Mouse (Mus musculus) brain, embryonic 18.5 days (tissue): ENCODE results near the gene Cyfip2.
"Not testable (repeated sequence)": the region's sequence is repeated elsewhere in the genome, so short reads cannot be mapped to it uniquely, and the experiment has no call there.

Experiments
- DNase-seq: peaks from one replicate; pipeline ENCODE4 v3.0.0-alpha.2; 2012; ENCODE audit warnings: low read depth, low spot score

Gene Cyfip2

DNA sequence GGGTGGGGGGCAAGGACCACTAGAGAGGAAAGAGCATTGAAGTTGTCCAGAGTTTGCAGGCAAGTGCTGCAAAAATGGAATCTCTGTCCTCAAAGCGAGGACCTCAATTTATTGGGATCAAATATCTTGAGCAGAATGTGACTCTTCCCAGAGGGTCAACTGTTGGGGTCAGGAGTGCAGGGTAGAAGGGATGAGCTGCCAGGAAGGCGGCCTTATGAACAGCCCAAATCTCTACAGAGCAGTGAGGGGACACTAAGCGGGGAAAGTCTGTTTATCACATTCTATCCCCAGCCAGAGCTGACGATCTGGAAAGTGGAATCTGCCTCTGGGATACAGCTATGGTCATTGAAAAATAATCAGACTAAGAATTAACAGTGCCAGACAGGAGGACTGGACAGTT, 118.5 kb downstream of the Cyfip2 start:
- DNase-seq, result no peak

GRCm38 (mm10) chr11:46188283-46188682, 124.4 kb downstream of the Cyfip2 start:
- no peak for DNase-seq

GRCm38 (mm10) chr11:46185486-46185885, 127.2 kb downstream of the Cyfip2 start:
- no peak for DNase-seq

GRCm38 (mm10) chr11:46184946-46185345, 127.7 kb downstream of the Cyfip2 start:
- DNase-seq, result no peak

DNA sequence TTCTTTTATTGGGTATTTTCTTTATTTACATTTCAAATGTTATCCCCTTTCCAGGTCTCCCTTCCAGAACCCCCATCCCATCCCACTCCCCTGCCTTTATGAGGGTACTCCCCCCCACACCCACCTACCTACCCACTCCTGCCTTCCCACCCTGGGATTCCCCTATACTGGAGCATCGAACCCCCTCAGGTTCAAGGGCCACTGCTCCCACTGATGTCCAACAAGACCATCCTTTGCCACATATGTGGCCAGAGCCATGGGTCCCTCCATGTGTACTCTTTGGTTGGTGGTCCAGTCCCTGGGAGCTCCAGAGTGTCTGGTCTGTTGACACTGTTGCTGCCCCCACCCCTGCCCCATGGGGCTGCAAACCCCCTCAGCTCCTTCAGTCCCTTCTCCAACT, 130.6 kb downstream of the Cyfip2 start:
- not testable (repeated sequence) for DNase-seq

DNA sequence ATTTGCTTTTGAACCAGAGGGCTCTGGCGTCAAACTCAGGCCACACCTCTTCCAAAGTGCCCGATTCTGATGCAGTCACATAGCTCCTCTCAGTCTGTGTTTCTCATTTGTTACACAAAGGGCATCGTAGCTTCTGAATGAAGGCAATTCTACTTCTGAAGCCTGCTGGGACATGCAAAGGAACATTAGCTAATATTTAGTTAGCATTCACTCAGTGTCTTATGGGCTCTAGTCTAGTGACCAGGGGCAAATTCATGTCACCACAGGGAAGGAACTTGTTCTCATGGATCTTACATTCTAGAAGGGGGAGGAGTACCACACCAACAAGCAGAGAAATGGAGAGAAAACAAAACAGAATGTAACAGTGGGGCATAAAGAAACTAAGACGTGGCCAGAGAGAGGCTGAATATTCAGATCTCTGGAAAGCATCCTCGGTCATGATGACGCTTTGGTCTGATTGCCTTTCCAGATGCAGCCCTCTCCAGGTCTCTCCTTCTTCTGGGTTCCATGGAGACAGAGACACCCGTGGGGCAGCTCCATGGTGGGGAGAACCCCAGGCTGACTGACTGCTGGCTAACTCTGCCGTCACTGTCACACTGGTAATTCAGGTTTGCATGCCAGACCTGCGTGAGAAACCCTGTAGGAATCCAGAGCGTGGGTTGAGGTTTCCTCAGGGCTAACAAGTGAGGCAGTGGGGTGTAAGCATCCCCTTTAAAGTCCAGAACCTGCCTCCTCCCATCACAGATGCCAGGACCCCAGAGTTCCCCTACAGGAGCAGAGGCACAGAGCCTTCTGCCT, 135.2 kb downstream of the Cyfip2 start:
- no peak for DNase-seq

- no peak for DNase-seq
Measured at GRCm38 (mm10) chr11:46176155-46176554, 136.5 kb downstream of the Cyfip2 start.

DNA sequence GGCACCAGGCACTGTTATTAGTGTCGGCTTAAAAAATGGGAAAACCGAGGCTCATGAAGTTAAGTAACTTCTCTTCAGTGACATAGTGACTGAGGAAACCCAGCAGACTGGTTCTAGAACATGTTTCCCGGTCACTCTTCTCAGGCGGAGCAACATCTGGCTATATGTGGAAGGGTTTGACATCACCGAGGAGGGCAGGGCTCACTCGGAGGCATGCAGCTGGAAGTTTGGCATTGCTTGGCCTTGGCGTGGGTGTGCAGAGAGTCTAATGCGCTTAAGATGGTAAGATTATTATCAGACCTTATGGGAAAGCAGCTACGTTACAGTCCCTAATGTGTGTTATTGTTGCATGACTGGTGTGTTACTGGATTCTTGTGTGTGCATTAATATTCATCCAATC, 140.5 kb downstream of the Cyfip2 start:
- DNase-seq, result no peak

DNA sequence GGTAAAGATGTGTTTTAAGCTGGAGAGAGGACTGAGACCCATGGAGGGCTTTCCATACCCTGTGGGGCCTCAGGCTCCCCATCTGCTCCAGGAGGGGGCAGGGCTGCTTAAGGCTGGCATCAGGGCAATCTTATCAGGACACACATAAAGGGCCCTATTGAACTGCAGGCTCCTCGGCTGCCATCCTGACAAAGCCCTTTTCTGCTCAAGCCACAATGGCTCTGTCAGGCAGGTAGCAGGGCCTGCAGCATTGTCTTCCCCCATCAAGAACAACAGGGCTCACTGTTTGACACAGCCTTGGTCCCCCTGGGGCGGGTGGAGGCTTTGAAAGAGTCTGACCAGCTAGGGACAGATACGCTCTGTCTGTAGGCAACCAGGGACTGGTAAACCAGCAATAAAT, 142.8 kb downstream of the Cyfip2 start:
- DNase-seq, result no peak

GRCm38 (mm10) chr11:46168506-46168905, 144.2 kb downstream of the Cyfip2 start:
- DNase-seq, result no peak

DNA sequence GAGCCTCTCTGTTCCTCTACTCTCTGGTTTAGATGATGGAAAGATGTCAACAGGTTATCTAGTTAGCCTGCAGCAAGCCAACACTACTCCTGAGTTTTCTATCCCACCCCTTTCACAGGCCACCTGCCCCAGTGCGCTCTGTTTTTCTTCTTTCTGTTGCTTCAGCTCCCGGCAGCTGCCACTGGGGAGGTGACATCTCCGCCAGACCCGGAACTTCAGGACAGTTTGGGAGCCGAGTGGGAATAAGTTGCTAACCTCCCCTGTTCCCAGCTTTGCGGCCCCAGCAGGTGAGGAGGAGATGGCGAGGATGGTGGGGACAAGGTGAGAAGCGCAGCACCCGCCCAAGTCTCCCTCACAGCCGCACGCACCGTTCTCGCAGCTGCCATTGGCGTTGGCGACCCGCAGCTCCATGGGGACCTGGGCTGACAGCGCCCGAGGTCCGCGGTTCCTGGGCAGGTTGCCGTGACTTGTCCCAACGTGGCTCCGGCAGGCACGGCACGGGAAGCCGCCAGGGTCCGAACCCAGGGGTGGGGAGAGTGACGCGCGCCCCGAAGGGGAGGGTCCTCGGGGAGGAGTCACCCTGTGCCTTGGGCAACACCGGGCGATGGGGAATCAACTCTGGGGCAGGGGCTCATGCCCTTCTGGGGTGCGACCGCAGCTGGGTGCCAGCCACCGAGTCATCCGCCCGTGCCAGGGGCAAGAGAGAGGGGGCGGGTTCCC, 146.6 kb downstream of the Cyfip2 start, which contains the start of gene Nipal4:
Gene Nipal4 (minus strand): TSS at position 643 of the 720 bp plus-strand sequence.
- no peak for DNase-seq

- DNase-seq, result no peak
Measured at GRCm38 (mm10) chr11:46157462-46157861, 155.2 kb downstream of the Cyfip2 start.

- DNase-seq, result no peak
Measured at GRCm38 (mm10) chr11:46156945-46157344, 155.7 kb downstream of the Cyfip2 start.

- DNase-seq, result no peak
Measured at GRCm38 (mm10) chr11:46146619-46147018, 166.0 kb downstream of the Cyfip2 start.

- DNase-seq, result no peak
Measured at GRCm38 (mm10) chr11:46145163-46145875, 167.3 kb downstream of the Cyfip2 start.
